Comparison of ENCODE assay signal across 25 mouse cellular contexts in the genomic region with DNA sequence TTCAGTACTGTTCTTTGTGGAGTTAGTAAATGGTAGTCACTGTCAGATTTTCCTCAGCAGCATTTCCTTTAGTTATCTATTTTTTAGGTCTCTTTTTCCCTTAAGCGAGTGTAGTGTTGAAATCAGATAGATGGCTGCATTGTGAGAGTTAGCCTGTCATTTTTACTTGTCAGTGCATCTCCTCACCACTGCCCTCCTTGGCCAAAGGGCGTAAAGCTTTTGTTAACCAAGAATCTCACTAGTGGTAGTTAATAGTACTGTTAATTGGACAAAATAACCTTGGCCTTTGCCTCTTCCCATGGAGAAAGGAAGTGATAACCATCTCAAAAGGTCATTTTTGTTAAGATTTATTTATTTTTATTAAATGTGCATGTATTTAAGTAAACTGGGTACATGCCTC. TPM values are rescaled to one million over a fixed set of nuclear protein-coding genes. Genes with fewer than 3 reads are reported as not detected.
DNase-seq lines count a peak whose midpoint lies in the region; ATAC-seq and TF ChIP-seq lines count a peak whose summit lies in the region.
"Had no signal": no experiment of that assay in that cellular context is flagged by ENCODE, and none has a peak within 500 bp of the region (broad histone marks: within the 10 kb centered on the region; RNA-seq: fewer than 3 reads in every experiment).

No protein-coding gene starts in this region.

- peaks cover 7% of the 10 kb centered on the region; the same call in 1 of the 2 replicates for H3K4me1 ChIP-seq in kidney, adult 2 months (ENCODE audit: control insufficient read depth, insufficient read depth, low read length)

- no peaks in the 10 kb centered on the region for H3K36me3 ChIP-seq in kidney, adult 2 months (ENCODE audit: control insufficient read depth, insufficient read depth, low read length)
- H3K36me3 ChIP-seq: embryonic facial prominence, embryonic 15.5 days; G1E; hindbrain, embryonic 15.5 days had no signal

- TF ChIP-seq CTCF in kidney, adult 2 months (conservative IDR thresholded peaks at IDR 0.05; ENCODE audit: insufficient read depth, insufficient read length, low read depth, low read length): no peak

- peak; percentile 20 for DNase-seq in kidney, adult 2 months
- no peak for DNase-seq in kidney, adult 11 months
- peak; percentile 23 to 29 for DNase-seq in B cell, adult 2 months
- DNase-seq in cerebellum, adult 11-12 months: no peak
- no peak for DNase-seq in urinary bladder, postnatal 36 days (ENCODE audit: low spot score in 2 of 2)
- no peak for DNase-seq in embryo, embryonic 10.5 days (ENCODE audit: low spot score)
- DNase-seq: adrenal gland, adult 2 months; cerebellum, adult 9-11 months; forebrain, postnatal 0 days; gastrocnemius, postnatal 36 days; heart, postnatal 14 days; kidney, adult 18-20 months; kidney, postnatal 25 days; left cerebral cortex, postnatal 4 days; lung, embryonic 14.5 days; thymus, postnatal 25 days had no signal

- WGBS in kidney, adult 2 months: 54% methylated on average over 2 of the region's 2 CpGs

- TF ChIP-seq POLR2A in kidney, adult 2 months (IDR thresholded peaks at IDR 0.05; ENCODE audit: low read depth, low read length): no peak

- H3K27ac ChIP-seq in kidney, adult 2 months (ENCODE audit: insufficient read depth, low read depth, low read length): no peak overlapping the region
- H3K27ac ChIP-seq: embryonic facial prominence, embryonic 15.5 days; hindbrain, embryonic 15.5 days; left cerebral cortex, adult 2 months; macrophage; midbrain, embryonic 13.5 days had no signal

- H3K27me3 ChIP-seq in kidney, adult 2 months (replicated peaks; ENCODE audit: control insufficient read depth, insufficient read depth, low read length): no peaks in the 10 kb centered on the region
- H3K27me3 ChIP-seq: embryonic facial prominence, embryonic 15.5 days; heart, embryonic 12.5 days; hindbrain, embryonic 15.5 days; midbrain, embryonic 13.5 days had no signal

- ATAC-seq in CD4-positive, CD25-positive, alpha-beta regulatory T cell, adult 4 months: peak; percentile 18
- peak; percentile 68 for ATAC-seq in megakaryocyte progenitor cell, adult 5-6 weeks (replicated peaks; ENCODE audit: poor library complexity)
- ATAC-seq: forebrain, postnatal 0 days; midbrain, embryonic 13.5 days had no signal

- no peak overlapping the region for H3K4me3 ChIP-seq in kidney, adult 2 months (ENCODE audit: insufficient read depth, low read depth, low read length)
- H3K4me3 ChIP-seq: embryonic facial prominence, embryonic 15.5 days; heart, embryonic 12.5 days; hindbrain, embryonic 15.5 days; left cerebral cortex, adult 2 months; midbrain, embryonic 13.5 days had no signal

RNA-seq across cellular contexts. Expression of gene Epc2, which starts 6.5 kb away (rescaled TPM):
- 5.9 and 6.0 TPM in 2 replicates for polyA plus RNA-seq in kidney, adult 2 months (2012; rRNA removed)
- 10 to 100 TPM; 11.0 to 12.5 TPM for polyA plus RNA-seq in CD4-positive, CD25-positive, alpha-beta regulatory T cell, adult 4 months (2017; shearing (Covaris generic))
- 30.5 and 34.0 TPM in 2 replicates for total RNA-seq in megakaryocyte progenitor cell, adult 5-6 weeks (2015)
- total RNA-seq in megakaryocyte progenitor cell, adult 5-6 weeks (2017): 29.5 and 40.2 TPM in 2 replicates

Comparison
In these comparisons a context has a peak if more than half of its experiments do, and no peak if none do; other contexts are left out.
1. DNase-seq: peak in kidney, adult 2 months (single experiment) and B cell, adult 2 months (2 of 2); none in kidney, adult 11 months (single experiment), cerebellum, adult 11-12 months (single experiment), urinary bladder, postnatal 36 days (0 of 2) and embryo, embryonic 10.5 days (single experiment).